Mouse (Mus musculus) spleen, postnatal 14 days (tissue): ENCODE measurements around the gene Eml1.
A peak's percentile ranks its signal among the peaks of the same experiment; 100 is the strongest.

Experiments
- DNase-seq, 2 experiments: peaks; one replicate each; pipeline ENCODE4 v3.0.0; 2021 to 2022; ENCODE audit warnings: low spot score in 2 of 2

Gene Eml1

DNA sequence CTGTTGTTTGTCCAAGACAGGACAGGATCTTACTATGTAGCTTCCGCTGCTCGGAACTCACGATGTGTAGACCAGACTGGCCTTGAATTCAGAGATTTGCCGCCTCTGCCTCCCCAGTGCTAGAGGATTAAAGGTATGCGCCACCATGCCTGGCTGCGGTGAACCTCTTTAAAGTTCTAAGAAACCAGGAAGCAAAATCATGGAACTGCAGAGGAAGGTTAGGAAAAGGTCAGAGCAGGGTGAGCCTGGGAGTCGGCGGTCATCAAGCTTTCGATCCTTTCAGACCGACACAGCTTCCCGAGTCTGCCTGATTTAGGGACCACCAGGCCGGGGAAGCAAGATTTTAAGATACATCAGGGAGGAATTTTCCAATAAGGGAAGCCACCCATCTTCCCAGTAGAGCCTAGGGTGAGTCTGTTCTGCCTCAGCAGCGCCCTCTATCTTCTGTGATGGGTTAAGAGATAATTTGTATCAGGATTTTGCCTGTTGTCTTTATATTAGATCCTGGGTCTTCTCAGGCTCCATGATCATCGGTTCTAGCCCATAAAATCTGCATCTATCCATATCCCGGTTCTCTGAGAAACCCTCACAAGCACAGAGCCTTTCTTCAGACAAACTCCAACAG is 176.6 kb downstream of the Eml1 start:
- DNase-seq: no peak

DNA sequence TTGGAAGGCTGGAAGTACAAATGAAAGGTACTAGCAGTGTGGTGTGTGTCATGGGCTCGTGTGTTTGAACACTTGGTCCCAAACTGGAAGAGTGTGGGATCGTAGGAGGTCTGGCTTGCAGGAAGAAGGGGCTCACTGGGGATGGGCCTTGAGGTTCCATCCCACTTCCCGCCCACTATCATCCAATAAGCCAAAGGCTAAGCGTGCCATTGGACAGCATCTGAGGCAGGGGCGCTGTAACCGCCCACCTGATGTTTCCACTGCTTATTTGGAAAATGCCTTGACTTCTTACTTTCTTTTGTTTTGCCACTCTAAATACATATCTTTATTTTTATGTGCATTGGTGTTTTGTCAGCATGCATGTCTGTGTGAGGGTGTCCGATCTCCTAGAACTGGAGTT is 181.0 kb downstream of the Eml1 start:
- DNase-seq: no peak

DNA sequence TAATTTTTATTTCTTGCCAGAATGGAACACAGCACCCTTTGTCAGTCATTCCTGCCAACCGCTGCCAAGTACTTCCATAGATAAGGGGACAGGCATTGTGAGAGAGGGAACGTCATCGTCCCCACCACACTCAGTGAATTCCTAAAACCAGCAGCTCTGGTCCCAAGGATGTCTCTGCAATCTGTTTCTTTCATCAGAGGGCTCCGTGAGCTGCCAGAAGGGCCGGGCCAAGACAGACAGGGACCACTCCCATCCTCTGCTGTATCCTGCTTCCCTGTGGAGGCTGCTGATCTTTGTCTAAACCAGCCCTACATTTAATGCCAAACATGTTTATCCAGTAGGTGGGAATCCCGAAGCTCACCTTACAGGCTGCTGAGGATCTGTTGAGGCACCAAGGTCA is 182.3 kb downstream of the Eml1 start:
- no peak for DNase-seq

DNA sequence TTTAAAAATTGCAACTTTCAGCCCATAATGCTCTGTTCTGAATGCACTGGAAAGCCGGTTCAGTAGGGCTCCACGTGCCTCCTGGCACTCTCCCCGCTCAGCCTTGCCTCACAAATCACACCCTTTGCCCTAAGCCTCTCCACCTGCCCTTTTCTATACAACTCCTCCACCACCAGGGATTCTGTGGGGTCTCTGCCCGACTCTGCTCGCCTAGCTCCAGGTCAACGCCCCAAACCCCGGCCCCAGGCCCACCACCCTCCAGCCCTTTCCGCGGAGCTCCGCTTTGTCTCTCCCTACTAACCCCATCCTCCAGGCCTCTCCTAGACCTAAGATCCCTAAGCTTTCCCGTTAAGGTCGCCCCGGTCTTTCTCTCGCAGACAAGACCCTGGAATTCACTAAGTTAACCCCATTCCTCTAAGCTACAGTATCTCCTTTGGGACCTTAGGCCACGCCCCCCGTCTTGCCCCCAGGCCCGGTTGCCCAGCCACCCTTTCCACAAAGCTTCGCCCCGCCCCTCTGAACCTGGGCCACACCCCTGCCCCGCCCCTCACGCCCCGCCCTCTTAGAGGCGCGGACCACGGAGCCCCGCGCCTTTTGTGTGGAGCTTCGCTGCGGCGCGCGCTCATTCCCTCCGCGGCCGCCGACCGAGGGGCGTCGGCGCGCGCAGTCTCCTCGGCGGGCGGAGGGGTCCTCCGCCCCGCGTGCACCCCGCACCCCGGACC is 183.5 kb downstream of the Eml1 start, which contains the start of gene Evl:
Gene Evl (plus strand): TSS at position 601 of the 722 bp plus-strand sequence.
- peak; percentile 45 for DNase-seq

DNA sequence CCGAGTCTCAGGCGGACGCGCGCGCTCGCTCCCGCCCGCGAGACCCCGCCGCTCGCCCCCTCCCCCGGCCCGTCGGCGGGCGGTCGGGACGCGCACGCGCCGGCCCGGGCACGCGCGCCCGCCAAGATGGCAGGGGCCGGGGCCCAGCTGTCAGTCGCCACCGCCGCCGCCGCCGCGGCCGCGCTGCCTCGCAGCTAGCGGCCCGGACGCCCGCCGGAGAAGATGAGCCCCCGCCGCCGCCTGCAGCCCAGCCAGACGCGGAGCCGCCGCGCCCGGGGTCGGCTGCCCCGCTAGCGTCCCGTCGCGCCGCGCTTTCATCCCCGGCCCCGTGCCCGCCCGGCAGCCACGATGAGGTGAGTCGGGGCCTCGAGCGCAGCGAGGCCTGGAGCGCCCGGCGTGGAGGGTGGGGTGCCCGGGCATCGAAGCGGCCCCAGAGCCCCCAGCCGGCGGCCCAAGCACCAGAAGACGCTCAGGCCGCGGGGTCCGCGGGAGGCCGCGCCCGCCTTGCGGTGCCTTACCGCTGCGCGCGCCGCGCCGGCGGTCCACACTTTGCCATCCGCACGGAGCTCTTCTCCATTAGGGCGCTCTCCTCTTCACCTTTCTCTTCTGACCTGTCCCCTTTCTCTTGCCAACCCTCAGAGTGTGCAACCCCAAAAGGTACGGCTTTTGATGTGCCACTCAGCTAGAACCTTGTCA is 184.3 kb downstream of the Eml1 start:
- DNase-seq: no peak

DNA sequence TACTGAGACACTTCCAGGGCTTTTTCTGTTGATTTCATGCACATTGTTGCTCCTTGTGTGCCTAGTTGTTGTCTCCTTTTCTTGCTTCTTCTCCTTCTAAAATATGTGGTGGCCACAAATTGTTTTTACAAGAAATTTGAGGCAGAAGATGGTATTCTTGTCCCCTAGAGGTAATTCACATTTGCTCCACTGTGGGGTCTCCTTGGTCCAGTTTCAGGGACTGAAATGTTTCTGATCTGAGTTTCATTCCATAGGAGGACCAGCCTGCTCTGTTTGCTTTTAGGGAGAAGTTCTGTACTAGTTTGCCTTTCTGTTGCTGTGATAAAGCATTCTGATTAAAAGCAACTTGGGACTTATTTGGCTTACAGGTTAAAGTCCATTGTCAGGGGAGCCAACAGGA is 187.4 kb downstream of the Eml1 start:
- DNase-seq: no peak

DNA sequence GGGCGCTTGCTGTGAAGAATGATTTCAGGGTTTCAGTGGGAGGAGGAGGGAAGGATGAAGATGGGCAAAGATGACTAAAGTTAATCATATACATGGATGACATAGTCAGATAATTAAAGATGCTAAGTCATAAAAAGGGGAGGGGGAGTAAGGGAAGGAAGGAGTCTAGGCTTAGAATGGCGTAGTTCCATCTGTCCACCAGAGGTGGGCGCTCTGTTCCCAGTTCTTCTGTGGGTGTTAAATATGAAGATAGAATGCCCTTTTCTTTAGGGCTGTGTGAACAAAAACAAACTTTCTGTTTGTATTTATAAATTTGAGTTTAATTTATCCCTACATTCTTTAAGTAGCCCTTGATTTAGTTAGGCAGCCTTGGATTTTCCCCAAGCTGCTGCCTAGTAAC is 192.5 kb downstream of the Eml1 start:
- no peak for DNase-seq

DNA sequence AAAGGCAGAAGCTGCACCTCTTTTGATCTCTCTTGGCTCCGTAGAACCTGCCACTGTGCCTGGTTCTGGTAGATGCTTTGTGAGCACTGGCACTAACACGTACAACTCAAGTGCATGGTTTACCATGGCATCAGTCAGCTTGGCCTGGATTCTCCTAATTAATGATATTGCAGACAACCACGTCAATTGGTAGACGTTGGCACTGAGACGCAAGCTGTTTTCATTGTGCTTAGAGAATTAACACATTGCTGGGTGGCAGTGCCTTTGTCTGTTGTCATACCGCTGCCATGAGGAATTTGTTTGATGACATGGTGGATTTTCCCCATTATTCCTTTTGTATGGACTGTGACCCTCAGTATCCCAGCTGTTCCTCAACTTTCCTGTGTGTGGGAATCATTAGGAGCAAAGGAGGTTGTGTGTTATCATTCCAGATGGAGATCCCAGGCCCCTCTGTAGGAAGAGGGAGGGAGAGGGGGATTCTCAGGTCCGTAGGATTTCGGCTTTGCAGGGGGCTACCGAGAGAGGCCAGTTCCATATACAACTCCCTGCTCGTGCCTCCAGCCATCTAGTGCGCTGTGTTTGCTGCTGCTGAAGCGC is 194.3 kb downstream of the Eml1 start:
- DNase-seq: no peak

DNA sequence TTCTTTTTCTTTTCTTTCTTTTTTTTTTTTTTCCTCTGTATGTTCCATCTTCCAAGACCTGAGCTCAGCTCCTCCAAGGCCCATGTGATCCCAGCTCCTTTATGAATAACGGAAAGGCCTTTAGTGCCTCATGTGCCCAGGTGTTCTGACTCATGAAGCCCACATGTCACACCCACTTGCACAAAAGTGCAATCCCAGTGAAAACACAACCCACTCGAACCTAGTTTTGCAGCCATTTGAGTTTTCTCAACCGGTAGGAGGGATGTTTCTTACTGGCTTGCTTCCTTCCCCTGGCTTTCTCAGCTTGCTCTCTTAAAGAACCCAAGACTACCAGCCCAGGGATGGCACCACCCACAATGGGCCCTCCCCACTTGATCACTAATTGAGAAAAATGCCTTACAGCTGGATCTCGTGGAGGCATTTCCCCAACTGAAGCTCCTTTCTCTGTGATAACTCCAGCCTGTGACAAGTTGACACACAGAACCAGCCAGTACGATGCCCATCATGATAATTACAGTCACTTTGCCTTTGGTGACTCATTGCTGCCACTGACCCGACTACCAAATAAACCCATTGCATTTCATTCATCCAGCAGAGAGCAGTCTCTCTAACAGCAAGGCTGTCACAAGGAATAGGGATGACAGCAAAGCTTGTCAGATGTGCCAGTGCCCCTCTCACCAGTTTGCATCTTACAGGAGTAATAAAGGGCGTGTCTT is 208.6 kb downstream of the Eml1 start:
- DNase-seq: no peak

DNA sequence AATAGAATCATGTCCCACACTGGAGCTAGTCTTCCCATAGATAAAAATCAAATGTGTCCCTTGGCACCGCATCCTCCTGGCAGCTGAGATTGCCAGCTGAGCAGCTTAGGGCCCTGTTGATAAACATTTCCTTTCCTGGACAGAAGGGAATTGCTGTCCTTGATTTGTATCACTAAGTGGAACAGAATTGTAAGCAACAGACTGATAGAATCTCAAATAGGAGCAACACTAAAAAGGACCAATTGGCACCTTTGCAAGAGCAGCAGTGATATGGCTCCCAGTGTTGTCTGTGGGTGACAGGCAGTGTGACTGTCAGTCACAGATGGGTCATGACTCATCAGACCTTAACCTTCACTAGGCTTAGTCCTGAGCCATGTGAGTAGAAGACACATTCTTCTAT is 213.0 kb downstream of the Eml1 start:
- DNase-seq: no peak
